Mouse (Mus musculus) layer of hippocampus, adult 9-10 months (tissue): ENCODE results near the gene Stx1a.

Experiments
- DNase-seq: peaks from one replicate; pipeline ENCODE4 v3.0.0; 2022; ENCODE audit warnings: low spot score

Stx1a gene

DNA sequence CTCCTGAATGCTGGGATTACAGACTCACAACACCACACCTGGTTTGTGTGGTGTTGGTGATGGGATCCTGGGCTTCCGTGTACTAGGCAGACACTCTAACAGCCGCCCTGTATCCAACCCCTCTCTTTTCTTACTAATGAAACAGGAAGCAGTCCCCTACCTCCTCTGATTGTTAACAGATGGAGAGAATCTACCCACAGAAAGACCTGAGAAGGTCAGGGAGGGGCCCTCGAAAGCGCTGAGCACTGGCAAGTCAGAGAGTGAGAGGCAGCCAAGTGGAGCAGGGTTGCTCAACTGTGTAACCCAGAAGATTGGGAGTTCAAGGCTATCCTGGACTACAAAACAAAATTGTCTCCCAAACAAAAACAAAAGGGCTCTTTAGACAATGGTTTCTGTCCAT is 63.6 kb downstream of the Stx1a start:
- no peak for DNase-seq

DNA sequence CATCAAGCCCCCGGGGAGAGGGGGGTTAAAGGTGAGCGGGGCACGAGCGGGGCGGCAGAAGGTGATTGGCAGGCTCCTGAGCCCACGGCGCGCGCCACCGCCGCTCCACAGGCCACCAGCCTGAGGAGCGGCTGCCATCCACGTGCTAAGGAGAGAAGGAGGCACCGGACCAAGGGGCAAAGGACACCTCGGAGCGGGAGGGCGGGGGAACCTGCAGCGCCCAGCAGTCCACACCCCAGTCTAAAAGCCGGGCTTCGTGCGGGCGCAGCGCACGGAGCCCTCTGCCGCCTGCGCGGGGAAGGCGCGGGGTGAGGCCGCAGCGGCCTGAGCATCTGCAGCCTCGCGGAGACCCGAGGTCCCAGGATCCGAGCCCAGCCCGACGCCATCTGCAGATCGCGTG is 66.4 kb downstream of the Stx1a start, which contains the start of gene Mlxipl:
TSS of gene Mlxipl (plus strand) at position 238 of the 400 bp plus-strand sequence.
- no peak for DNase-seq
